Mouse (Mus musculus) heart, embryonic 11.5 days (tissue): ENCODE measurements around the gene Slc6a16. TPM values are rescaled to one million over a fixed set of nuclear protein-coding genes. Genes with fewer than 3 reads are reported as not detected.

ENCODE experiments used
- ATAC-seq: fragments of 200-750 bp; cut with Nextera tagmentation; replicated peaks from 2 replicates; pipeline ENCODE4 v1.8.0; 2017; ENCODE audit warnings: moderate library complexity; ENCODE audit not compliant: insufficient number of reproducible peaks, low FRiP score, low TSS enrichment
- H3K27ac ChIP-seq: fragments of 300-500 bp; sonication (generic); 2 replicates; pipeline ENCODE4 v1.5.1; 2014; ENCODE audit warnings: mild to moderate bottlenecking, low read depth, low read length
- H3K27me3 ChIP-seq: fragments of 300-500 bp; sonication (generic); 2 replicates; pipeline ENCODE4 v1.6.1; 2014; ENCODE audit warnings: mild to moderate bottlenecking, low read length, mixed read lengths; ENCODE audit not compliant: control insufficient read depth, insufficient read depth
- H3K36me3 ChIP-seq: fragments of 300-500 bp; sonication (generic); 2 replicates; pipeline ENCODE4 v1.6.1; 2014; ENCODE audit warnings: mild to moderate bottlenecking, low read length, moderate library complexity, mixed read lengths; ENCODE audit not compliant: control insufficient read depth, insufficient read depth
- H3K4me1 ChIP-seq: fragments of 300-500 bp; sonication (generic); 2 replicates; pipeline ENCODE4 v1.6.1; 2014; ENCODE audit warnings: low read length; ENCODE audit not compliant: control insufficient read depth, insufficient read depth
- H3K4me2 ChIP-seq: fragments of 300-500 bp; sonication (generic); 2 replicates; pipeline ENCODE4 v1.6.1; 2014; ENCODE audit warnings: mild to moderate bottlenecking, moderate library complexity
- H3K4me3 ChIP-seq: fragments of 300-500 bp; sonication (generic); 2 replicates; pipeline ENCODE4 v1.5.1; 2014; ENCODE audit warnings: low read depth, low read length
- H3K9ac ChIP-seq: fragments of 300-500 bp; sonication (generic); 2 replicates; pipeline ENCODE4 v1.6.1; 2014; ENCODE audit warnings: mild to moderate bottlenecking, low read depth, low read length, moderate library complexity
- H3K9me3 ChIP-seq: fragments of 300-500 bp; sonication (generic); replicated peaks from 2 replicates; pipeline ENCODE4 v1.6.1; 2016; ENCODE audit warnings: low read length; ENCODE audit not compliant: control insufficient read depth
- WGBS: fragments of 180-500 bp; shearing (Covaris S2); extraction: QIAGEN DNeasy Blood & Tissue Kit; methylation state at CpG from one replicate; pipeline ENCODE4 v1.1.7; 2014; ENCODE audit not compliant: insufficient replicate concordance; 5-methylcytosine and 5-hydroxymethylcytosine counted together
- polyA plus RNA-seq: library from polyadenylated mRNA; unstranded; fragments of >200 nt; fragmentation: Nextera tagmentation; extraction: Ambion mirVana; gene quantifications from 2 replicates; pipeline ENCODE4 v1.2.1, GENCODE M21; 2014

The Slc6a16 gene
- polyA plus RNA-seq, 1 experiment from 2014 or later = 0.47 TPM

DNA sequence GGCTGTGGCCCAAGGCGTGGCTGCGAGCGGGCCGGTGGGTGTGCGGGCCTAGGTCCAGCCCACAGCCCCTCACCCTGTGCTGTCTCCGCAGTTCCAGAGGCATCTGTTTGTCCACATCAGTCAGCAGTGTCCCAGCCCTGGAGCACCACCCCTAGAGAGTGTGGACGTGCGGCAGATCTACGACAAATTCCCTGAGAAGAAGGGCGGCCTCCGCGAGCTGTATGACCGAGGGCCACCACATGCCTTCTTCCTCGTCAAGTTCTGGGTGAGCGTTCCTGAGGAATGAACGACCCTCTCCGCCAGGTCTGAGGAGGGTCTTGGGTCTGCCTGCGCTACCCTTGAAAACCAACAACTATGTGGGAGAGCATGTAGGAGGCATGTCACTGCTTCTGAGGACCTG, 12.3 kb upstream of the Slc6a16 start:
- ATAC-seq = no peak
- Histone ChIP-seq H3K27ac (no peak overlapping the region), H3K27me3 (no peaks in the 10 kb centered on the region), H3K36me3 (peaks cover 66% of the 10 kb centered on the region), H3K4me3 (no peak overlapping the region), H3K9me3 (no peaks in the 10 kb centered on the region), H3K4me2 (no peak overlapping the region), H3K9ac (no peak overlapping the region), H3K4me1 (peaks cover 13% of the 10 kb centered on the region)
- WGBS = 85% methylated on average over 18 of the region's 18 CpGs

DNA sequence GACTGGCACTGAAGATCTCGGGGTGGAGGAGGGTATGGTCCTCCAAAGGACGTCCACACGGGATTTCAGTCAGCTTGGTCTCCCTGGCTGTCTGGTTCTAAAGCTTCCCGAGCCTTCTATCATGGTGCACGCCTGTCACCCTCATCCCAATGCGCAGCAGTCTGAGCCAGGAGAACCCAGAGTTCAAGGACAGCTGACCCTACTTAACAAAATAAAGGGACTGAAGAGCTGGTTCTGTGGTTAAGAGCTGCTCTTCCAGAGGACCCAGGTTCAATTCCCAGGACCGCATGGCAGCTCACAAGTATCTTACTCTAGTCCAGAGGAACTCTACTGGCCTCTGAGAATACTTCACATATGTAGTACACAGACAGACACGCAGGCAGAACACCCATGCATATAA, 11.8 kb upstream of the Slc6a16 start:
- Histone ChIP-seq H3K36me3 (peaks cover 63% of the 10 kb centered on the region), H3K27ac (no peak overlapping the region), H3K9ac (no peak overlapping the region), H3K4me1 (peaks cover 18% of the 10 kb centered on the region), H3K4me2 (no peak overlapping the region), H3K9me3 (no peaks in the 10 kb centered on the region), H3K27me3 (no peaks in the 10 kb centered on the region), H3K4me3 (no peak overlapping the region)
- ATAC-seq = no peak
- 88% methylated on average over 8 of the region's 8 CpGs for WGBS

DNA sequence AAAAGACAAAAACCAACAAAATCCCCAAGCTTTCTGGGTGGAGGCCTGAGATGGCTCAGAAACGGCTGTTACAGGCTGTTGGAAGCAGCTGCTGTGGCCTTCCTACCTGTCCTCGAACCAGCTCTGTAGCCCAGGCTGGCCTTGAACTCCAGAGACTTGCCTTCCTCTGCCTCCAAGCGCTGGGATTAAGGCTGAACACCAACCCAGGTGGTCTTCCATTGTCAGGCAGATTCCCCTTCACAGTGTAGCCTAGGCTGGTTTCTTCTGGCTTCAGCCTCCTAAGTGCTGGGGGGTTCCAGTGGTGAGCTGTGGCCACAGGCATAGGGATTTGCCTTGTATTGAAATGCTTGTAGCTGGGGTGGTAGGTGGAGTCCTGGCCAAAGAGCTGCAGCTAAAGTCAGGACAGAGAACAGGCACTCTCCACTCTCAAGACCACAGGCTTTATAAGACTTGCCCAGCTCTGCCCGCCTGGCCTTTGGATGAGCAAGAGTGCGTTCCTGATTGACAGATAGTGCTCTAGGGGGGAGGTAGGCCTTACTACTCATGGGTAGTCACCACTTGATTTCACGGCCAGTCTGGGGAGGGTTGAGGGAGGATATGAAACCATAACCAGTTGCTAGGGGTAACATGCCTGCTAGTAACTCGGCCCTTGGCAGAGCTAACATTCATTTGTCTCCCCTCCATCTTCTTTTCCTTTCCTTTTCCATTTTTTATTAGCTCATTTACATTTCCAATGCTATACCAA, 11.3 kb upstream of the Slc6a16 start:
- ATAC-seq = no peak
- peaks cover 23% of the 10 kb centered on the region for H3K4me1 ChIP-seq
- H3K9me3 ChIP-seq = no peaks in the 10 kb centered on the region
- H3K27ac ChIP-seq = no peak overlapping the region
- 83% methylated on average over 7 of the region's 7 CpGs for WGBS
- no peak overlapping the region for H3K4me3 ChIP-seq
- no peak overlapping the region for H3K9ac ChIP-seq
- H3K36me3 ChIP-seq = peaks cover 61% of the 10 kb centered on the region
- no peak overlapping the region for H3K4me2 ChIP-seq
- no peaks in the 10 kb centered on the region for H3K27me3 ChIP-seq

DNA sequence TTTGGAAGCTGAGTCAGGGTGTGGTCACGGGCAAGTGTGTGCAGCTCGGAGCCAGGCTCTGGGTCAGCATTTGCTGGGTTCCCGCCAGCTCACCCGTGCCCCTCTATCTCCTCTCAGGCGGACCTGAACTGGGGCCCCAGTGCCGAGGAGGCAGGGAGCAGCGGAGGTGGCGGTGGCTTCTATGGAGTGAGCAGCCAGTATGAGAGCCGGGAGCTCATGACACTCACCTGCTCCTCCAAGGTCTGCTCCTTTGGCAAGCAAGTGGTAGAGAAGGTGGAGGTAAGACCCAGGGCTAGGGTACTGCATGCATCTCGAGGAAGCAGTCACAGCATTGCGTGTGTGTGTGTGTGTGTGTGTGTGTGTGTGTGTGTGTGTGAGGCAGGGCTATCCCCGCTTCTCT, 9.7 kb upstream of the Slc6a16 start:
- ATAC-seq = no peak
- Histone ChIP-seq H3K36me3 (peaks cover 49% of the 10 kb centered on the region), H3K27ac (no peak overlapping the region), H3K27me3 (no peaks in the 10 kb centered on the region), H3K9ac (no peak overlapping the region), H3K4me1 (peaks cover 34% of the 10 kb centered on the region), H3K4me3 (no peak overlapping the region), H3K9me3 (no peaks in the 10 kb centered on the region), H3K4me2 (no peak overlapping the region)
- WGBS = 86% methylated on average over 12 of the region's 12 CpGs

DNA sequence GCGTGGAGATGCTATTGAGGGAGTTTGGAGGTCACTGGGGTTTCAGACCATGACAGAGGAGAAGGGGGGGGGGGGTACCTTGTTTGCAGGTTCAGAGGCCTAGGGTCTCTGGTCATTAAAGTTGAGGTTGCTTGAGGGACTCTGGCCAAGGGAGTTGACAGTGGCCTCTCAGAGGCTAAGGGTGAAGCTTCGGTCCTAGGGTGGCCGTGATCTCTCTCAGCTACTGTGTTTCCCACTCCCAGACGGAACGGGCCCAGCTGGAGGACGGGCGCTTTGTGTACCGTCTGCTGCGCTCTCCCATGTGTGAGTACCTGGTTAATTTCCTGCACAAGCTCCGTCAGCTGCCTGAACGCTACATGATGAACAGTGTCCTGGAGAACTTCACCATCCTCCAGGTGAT, 8.9 kb upstream of the Slc6a16 start:
- peaks cover 42% of the 10 kb centered on the region for H3K36me3 ChIP-seq

DNA sequence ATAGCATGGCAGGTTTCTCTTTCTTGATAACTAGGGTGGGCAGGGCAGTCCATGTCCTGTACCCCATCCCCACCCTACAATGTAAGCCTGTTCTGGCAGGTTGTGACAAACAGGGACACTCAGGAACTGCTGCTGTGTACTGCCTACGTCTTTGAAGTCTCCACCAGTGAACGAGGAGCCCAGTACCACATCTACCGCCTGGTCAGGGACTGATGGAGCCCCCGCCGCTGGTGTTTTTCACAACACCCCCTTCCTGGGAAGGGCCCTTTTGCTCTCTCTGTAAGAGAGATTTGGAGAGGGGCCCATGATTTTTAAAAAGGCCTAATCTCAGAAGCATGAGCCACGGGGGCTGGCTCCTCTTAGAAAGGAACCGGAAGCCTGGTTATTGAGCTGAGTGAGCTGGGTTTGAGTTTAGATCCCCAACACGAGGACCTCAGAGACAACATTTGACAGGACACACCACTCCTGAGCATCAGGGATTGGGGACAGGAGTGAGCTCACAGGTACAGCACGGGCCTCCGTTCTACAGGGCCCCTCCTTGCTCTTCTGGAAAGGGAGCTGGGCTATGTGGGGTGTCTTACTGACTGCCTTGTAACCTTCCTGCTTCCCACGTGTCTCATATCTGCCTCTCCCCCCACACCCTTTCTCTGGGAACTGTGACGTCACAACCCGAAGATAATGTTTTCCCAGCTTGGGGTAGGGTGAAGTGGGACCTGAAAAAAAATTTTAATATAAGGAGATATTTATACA, 8.0 kb upstream of the Slc6a16 start:
- 46% methylated on average over 13 of the region's 13 CpGs for WGBS
- H3K27ac ChIP-seq = no peak overlapping the region
- H3K27me3 ChIP-seq = peaks cover 7% of the 10 kb centered on the region; the same call in 1 of the 2 replicates
- H3K4me1 ChIP-seq = peaks cover 34% of the 10 kb centered on the region
- H3K4me3 ChIP-seq = no peak overlapping the region
- H3K9me3 ChIP-seq = no peaks in the 10 kb centered on the region
- H3K9ac ChIP-seq = no peak overlapping the region
- peaks cover 39% of the 10 kb centered on the region for H3K36me3 ChIP-seq
- ATAC-seq = no peak
- H3K4me2 ChIP-seq = no peak overlapping the region

More for the DNA sequence above, 8.9 kb upstream of the Slc6a16 start:
- H3K4me2 ChIP-seq = no peak overlapping the region
- H3K9ac ChIP-seq = no peak overlapping the region
- ATAC-seq = no peak
- no peak overlapping the region for H3K4me3 ChIP-seq
- WGBS = 81% methylated on average over 11 of the region's 11 CpGs
- 0 out of 2 replicates have a peak, but pooled peaks cover 3% of the 10 kb centered on the region for H3K27me3 ChIP-seq
- H3K4me1 ChIP-seq = peaks cover 34% of the 10 kb centered on the region
- H3K27ac ChIP-seq = no peak overlapping the region
- H3K9me3 ChIP-seq = no peaks in the 10 kb centered on the region

DNA sequence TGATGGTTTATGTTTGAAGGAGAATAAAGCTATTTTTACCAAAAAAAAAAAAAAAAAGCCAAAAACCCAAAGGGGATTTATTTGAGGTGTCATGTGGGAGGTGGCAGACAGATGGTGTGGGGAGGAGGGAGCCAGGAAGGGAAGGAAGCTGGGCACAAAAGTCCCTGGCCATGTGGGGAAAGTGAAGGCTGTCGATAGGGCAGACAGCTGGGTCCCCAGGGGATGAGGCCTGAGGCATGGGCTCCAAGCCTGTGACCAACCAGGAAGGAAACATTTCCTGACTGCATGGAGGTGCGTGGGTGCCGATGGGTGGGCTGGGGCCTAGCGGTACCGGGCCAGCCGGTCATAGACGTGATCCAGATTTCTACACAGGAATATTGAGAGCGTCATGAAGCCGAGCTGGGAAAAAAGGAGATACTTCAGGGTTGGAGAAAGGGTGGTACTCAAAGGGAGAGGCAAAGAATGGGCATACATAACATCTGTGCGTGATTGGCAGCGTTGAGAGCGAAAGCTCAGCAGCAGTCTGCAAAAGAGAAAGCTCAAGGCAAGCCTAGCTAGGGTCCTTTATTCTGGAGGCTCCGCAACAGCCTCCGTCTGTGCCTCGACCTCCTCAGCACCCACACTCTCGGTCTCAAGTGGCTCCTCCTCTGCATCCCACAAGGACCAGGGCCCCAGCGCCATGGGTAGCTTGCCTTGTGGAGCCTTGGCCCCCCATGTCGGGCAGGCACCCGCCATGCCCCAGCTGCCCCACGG, 7.1 kb upstream of the Slc6a16 start:
- Histone ChIP-seq H3K36me3 (peaks cover 30% of the 10 kb centered on the region), H3K4me3 (no peak overlapping the region; the same call in 1 of the 2 replicates), H3K9ac (no peak overlapping the region), H3K4me2 (peak overlapping the region; percentile 61), H3K27me3 (peaks cover 12% of the 10 kb centered on the region; the same call in 1 of the 2 replicates), H3K9me3 (no peaks in the 10 kb centered on the region), H3K27ac (peak overlapping the region; percentile 30; the same call in 1 of the 2 replicates), H3K4me1 (peaks cover 35% of the 10 kb centered on the region)
- 30% methylated on average over 20 of the region's 20 CpGs for WGBS
- no peak for ATAC-seq

DNA sequence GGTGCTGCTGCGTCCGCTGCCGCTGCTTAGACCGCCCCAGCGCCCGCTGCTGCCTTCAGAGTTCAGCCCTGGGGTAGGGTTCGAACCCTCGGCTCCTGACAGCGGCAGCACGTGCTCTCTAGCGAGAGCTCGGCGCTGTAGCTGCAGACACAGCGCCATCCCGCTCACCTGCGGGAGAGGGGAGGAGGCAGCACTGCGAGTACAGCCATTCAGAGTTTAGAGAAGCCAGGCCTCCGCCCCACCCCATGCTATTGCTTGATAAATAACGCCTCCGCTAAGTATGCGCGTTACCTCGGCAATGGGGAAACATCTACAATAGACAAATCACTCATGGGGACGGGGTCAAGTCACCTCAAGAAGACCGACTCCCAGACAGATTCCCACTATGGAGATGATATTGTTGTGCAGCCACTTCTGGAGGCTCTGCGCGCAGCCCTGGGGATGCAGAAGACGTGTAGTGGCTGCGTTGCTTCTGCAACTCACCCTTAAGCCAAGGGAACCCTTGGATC, 6.5 kb upstream of the Slc6a16 start:
- WGBS = 7% methylated on average over 29 of the region's 29 CpGs
- H3K9me3 ChIP-seq = no peaks in the 10 kb centered on the region
- H3K4me2 ChIP-seq = peak overlapping the region; percentile 61
- H3K4me3 ChIP-seq = peak overlapping the region; percentile 32
- H3K27ac ChIP-seq = peak overlapping the region; percentile 60
- peaks cover 40% of the 10 kb centered on the region for H3K4me1 ChIP-seq
- H3K36me3 ChIP-seq = peaks cover 24% of the 10 kb centered on the region
- H3K27me3 ChIP-seq = peaks cover 18% of the 10 kb centered on the region
- no peak for ATAC-seq
- H3K9ac ChIP-seq = peak overlapping the region; percentile 36; the same call in 1 of the 2 replicates
